Mouse (Mus musculus): Measurements from ENCODE around the gene Gm13275. TPM values are rescaled to one million over a fixed set of nuclear protein-coding genes. Genes with fewer than 3 reads are reported as not detected.

Gene Gm13275
- not detected in 2 replicates for polyA plus RNA-seq (2012; rRNA removed)

DNA sequence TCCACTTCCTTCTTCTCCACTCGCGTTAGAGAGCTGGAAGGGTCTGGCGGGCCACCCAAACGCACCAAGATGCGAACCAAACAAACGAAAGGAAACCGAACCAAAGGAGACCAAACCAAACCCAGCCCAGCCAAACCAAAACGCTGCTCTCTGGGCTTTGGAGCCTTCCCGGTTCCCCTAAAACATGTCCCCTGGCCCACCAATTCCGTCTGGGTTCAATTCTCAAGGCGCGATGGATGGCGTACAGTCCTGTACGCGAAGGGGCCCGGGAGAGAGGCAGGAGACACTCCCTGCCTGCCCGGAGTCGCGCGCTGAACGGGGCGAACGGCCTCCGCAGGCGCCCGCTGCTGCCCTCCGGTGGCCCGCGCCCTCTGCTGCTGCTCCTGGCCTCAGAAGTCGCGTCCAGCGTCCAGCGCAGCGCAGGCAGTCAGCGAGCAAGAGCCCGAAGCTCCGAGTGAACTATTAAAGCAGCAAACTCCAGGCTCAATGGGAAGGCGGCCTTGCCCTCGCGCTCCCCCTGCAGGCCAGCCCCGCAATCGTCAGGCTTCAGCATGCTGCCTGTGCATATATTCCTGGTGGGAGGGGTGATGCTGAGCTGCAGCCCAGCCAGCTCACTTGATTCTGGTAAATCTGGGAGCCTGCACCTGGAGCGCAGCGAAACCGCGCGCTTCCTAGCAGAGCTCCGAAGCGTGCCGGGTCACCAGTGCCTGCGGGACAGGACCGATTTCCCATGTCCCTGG, at the start of gene Gm13275:
Gene Gm13275, plus strand, starts transcription at position 552 of the 740 bp plus-strand sequence.

DNA sequence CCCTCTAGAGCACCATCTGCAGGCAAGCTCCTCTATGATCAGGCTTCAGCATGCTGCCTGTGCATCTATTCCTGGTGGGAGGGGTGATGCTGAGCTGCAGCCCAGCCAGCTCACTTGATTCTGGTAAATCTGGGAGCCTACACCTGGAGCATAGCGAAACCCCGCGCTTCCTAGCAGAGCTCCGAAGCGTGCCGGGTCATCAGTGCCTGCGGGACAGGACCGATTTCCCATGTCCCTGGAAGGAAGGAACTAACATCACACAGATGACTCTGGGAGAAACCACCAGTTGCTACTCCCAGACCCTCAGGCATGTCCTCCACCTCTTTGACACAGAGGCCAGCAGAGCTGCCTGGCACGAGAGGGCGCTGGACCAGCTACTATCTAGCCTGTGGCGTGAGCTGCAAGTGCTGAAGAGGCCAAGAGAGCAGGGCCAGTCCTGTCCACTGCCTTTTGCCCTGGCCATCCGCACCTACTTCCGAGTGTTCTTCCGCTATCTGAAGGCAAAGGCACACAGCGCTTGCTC, 39.4 kb upstream of the Gm13275 start, which contains the start of gene Gm13271:
Gene Gm13271, plus strand, starts transcription at position 51 of the 523 bp plus-strand sequence.

DNA sequence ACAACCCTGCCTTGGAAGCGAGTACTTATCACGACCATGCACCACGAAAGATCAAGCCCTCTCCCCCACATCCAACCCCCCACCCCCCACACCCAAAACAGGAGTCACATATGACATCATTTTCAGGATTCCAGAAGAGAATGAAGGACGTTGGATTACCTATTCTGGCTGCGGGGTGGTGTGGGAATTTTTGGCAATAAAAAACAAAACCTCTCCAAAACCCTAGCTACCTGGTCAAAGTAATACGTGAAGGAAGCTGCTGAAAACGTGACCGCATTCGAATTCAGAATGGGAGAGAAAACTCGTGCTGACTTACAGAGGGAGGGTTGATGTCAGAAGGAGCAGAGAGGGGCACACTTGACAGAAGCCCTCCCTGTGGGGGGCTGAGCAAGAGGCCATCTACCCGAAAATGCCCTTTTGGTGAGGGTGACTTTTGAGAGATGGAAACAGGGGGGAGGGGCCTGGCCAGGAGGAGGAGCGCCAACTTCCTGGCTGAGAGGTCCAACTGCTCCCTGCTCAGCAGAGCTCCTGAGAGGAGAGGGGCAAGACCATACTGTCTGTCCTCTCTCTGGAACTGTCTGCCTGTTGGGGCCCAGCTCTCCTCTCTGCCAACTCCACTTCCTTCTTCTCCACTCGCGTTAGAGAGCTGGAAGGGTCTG, 34.5 kb upstream of the Gm13275 start, which contains the start of gene Gm13283:
Gene Gm13283, plus strand, starts transcription at position 510 of the 659 bp plus-strand sequence.

DNA sequence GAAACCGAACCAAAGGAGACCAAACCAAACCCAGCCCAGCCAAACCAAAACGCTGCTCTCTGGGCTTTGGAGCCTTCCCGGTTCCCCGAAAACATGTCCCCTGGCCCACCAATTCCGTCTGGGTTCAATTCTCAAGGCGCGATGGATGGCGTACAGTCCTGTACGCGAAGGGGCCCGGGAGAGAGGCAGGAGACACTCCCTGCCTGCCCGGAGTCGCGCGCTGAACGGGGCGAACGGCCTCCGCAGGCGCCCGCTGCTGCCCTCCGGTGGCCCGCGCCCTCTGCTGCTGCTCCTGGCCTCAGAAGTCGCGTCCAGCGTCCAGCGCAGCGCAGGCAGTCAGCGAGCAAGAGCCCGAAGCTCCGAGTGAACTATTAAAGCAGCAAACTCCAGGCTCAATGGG, 20.8 kb upstream of the Gm13275 start, which contains the start of gene Gm13290:
Gene Gm13290, plus strand, starts transcription at position 301 of the 400 bp plus-strand sequence.

DNA sequence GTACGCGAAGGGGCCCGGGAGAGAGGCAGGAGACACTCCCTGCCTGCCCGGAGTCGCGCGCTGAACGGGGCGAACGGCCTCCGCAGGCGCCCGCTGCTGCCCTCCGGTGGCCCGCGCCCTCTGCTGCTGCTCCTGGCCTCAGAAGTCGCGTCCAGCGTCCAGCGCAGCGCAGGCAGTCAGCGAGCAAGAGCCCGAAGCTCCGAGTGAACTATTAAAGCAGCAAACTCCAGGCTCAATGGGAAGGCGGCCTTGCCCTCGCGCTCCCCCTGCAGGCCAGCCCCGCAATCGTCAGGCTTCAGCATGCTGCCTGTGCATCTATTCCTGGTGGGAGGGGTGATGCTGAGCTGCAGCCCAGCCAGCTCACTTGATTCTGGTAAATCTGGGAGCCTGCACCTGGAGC, 17.7 kb upstream of the Gm13275 start, which contains the start of gene Gm13289:
Gene Gm13289, plus strand, starts transcription at position 301 of the 400 bp plus-strand sequence.

DNA sequence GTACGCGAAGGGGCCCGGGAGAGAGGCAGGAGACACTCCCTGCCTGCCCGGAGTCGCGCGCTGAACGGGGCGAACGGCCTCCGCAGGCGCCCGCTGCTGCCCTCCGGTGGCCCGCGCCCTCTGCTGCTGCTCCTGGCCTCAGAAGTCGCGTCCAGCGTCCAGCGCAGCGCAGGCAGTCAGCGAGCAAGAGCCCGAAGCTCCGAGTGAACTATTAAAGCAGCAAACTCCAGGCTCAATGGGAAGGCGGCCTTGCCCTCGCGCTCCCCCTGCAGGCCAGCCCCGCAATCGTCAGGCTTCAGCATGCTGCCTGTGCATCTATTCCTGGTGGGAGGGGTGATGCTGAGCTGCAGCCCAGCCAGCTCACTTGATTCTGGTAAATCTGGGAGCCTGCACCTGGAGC, 14.7 kb upstream of the Gm13275 start, which contains the start of gene Gm13272:
Gene Gm13272, plus strand, starts transcription at position 301 of the 400 bp plus-strand sequence.

DNA sequence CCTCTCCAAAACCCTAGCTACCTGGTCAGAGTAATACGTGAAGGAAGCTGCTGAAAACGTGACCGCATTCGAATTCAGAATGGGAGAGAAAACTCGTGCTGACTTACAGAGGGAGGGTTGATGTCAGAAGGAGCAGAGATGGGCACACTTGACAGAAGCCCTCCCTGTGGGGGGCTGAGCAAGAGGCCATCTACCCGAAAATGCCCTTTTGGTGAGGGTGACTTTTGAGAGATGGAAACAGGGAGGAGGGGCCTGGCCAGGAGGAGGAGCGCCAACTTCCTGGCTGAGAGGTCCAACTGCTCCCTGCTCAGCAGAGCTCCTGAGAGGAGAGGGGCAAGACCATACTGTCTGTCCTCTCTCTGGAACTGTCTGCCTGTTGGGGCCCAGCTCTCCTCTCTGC, 12.5 kb upstream of the Gm13275 start, which contains the start of gene Ifnz:
Gene Ifnz, plus strand, starts transcription at position 301 of the 400 bp plus-strand sequence.

DNA sequence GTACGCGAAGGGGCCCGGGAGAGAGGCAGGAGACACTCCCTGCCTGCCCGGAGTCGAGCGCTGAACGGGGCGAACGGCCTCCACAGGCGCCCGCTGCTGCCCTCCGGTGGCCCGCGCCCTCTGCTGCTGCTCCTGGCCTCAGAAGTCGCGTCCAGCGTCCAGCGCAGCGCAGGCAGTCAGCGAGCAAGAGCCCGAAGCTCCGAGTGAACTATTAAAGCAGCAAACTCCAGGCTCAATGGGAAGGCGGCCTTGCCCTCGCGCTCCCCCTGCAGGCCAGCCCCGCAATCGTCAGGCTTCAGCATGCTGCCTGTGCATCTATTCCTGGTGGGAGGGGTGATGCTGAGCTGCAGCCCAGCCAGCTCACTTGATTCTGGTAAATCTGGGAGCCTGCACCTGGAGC, 8.9 kb upstream of the Gm13275 start, which contains the start of gene Gm13276:
Gene Gm13276, plus strand, starts transcription at position 301 of the 400 bp plus-strand sequence.

DNA sequence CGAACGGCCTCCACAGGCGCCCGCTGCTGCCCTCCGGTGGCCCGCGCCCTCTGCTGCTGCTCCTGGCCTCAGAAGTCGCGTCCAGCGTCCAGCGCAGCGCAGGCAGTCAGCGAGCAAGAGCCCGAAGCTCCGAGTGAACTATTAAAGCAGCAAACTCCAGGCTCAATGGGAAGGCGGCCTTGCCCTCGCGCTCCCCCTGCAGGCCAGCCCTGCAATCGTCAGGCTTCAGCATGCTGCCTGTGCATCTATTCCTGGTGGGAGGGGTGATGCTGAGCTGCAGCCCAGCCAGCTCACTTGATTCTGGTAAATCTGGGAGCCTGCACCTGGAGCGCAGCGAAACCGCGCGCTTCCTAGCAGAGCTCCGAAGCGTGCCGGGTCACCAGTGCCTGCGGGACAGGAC, 5.9 kb upstream of the Gm13275 start, which contains the start of gene Gm13277:
Gene Gm13277, plus strand, starts transcription at position 231 of the 400 bp plus-strand sequence.

DNA sequence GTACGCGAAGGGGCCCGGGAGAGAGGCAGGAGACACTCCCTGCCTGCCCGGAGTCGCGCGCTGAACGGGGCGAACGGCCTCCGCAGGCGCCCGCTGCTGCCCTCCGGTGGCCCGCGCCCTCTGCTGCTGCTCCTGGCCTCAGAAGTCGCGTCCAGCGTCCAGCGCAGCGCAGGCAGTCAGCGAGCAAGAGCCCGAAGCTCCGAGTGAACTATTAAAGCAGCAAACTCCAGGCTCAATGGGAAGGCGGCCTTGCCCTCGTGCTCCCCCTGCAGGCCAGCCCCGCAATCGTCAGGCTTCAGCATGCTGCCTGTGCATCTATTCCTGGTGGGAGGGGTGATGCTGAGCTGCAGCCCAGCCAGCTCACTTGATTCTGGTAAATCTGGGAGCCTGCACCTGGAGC, 3.0 kb upstream of the Gm13275 start, which contains the start of gene Gm13278:
Gene Gm13278, plus strand, starts transcription at position 301 of the 400 bp plus-strand sequence.

DNA sequence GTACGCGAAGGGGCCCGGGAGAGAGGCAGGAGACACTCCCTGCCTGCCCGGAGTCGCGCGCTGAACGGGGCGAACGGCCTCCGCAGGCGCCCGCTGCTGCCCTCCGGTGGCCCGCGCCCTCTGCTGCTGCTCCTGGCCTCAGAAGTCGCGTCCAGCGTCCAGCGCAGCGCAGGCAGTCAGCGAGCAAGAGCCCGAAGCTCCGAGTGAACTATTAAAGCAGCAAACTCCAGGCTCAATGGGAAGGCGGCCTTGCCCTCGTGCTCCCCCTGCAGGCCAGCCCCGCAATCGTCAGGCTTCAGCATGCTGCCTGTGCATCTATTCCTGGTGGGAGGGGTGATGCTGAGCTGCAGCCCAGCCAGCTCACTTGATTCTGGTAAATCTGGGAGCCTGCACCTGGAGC, 2.8 kb downstream of the Gm13275 start, which contains the start of gene Gm13279:
Gene Gm13279, plus strand, starts transcription at position 301 of the 400 bp plus-strand sequence.

DNA sequence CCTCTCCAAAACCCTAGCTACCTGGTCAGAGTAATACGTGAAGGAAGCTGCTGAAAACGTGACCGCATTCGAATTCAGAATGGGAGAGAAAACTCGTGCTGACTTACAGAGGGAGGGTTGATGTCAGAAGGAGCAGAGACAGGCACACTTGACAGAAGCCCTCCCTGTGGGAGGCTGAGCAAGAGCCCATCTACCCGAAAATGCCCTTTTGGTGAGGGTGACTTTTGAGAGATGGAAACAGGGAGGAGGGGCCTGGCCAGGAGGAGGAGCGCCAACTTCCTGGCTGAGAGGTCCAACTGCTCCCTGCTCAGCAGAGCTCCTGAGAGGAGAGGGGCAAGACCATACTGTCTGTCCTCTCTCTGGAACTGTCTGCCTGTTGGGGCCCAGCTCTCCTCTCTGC, 5.1 kb downstream of the Gm13275 start, which contains the start of gene Gm13285:
Gene Gm13285, plus strand, starts transcription at position 301 of the 400 bp plus-strand sequence.

DNA sequence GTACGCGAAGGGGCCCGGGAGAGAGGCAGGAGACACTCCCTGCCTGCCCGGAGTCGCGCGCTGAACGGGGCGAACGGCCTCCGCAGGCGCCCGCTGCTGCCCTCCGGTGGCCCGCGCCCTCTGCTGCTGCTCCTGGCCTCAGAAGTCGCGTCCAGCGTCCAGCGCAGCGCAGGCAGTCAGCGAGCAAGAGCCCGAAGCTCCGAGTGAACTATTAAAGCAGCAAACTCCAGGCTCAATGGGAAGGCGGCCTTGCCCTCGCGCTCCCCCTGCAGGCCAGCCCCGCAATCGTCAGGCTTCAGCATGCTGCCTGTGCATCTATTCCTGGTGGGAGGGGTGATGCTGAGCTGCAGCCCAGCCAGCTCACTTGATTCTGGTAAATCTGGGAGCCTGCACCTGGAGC, 8.7 kb downstream of the Gm13275 start, which contains the start of gene Gm13287:
Gene Gm13287, plus strand, starts transcription at position 301 of the 400 bp plus-strand sequence.

DNA sequence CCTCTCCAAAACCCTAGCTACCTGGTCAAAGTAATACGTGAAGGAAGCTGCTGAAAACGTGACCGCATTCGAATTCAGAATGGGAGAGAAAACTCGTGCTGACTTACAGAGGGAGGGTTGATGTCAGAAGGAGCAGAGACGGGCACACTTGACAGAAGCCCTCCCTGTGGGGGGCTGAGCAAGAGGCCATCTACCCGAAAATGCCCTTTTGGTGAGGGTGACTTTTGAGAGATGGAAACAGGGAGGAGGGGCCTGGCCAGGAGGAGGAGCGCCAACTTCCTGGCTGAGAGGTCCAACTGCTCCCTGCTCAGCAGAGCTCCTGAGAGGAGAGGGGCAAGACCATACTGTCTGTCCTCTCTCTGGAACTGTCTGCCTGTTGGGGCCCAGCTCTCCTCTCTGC, 10.9 kb downstream of the Gm13275 start, which contains the start of gene Gm13288:
Gene Gm13288, plus strand, starts transcription at position 301 of the 400 bp plus-strand sequence.

DNA sequence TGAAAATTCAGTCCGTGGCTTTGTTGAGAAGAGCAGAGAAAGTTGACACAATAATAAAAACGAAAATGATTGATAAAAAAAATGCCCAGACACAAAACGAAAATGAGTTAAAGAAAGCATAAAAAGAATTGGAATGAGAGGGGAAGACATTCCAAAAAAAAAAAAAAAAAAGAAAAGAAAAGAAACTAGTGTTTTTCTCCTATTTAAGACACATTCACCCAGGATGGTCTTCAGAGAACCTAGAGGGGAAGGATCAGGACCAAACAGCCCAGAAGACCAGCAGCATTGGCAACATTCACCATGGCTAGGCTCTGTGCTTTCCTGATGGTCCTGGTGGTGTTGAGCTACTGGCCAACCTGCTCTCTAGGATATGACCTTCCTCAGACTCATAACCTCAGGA, 21.6 kb downstream of the Gm13275 start, which contains the start of gene Ifna7:
Gene Ifna7, plus strand, starts transcription at position 301 of the 400 bp plus-strand sequence.

DNA sequence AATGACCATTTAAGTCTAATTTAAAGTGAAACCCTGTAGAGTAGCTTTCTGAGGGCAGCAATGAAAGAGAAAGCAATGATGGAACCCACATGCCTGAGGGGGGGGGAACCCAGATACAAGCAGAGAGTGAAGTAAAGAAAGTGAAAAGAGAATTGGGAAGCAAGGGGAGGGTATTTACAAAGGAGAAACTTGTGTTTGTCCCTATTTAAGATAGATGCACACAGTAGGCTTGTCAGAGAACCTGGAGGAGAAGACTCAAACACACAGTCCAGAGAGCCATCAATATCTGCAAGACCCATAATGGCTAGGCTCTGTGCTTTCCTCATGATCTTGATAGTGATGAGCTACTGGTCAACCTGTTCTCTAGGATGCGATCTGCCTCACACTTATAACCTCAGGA, 25.4 kb downstream of the Gm13275 start, which contains the start of gene Ifna11:
Gene Ifna11, plus strand, starts transcription at position 301 of the 400 bp plus-strand sequence.

DNA sequence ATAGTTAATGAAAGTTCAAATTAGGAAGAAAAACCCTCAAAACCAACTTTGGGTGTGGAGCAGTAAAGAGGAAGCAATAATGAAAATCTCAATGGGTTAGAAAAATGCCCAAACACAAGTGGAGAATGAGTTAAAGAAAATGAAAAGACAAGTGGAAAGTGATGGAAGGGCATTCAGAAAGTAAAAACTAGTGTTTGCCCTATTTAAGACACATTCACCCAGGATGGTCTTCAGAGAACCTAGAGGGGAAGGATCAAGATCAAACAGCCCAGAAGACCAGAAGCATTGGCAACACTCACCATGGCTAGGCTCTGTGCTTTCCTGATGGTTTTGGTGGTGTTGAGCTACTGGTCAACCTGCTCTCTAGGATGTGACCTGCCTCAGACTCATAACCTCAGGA, 32.8 kb downstream of the Gm13275 start, which contains the start of gene Ifna6:
Gene Ifna6, plus strand, starts transcription at position 301 of the 400 bp plus-strand sequence.

DNA sequence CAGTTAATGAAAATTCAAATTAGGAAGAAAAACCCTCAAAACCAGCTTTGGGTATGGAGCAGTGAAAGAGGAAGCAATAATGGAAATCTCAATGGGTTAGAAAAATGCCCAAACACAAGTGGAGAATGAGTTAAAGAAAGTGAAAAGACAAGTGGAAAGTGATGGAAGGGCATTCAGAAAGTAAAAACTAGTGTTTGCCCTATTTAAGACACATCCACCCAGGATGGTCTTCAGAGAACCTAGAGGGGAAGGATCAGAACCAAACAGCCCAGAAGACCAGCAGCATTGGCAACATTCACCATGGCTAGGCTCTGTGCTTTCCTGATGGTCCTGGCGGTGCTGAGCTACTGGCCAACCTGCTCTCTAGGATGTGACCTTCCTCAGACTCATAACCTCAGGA, 40.9 kb downstream of the Gm13275 start, which contains the start of gene Ifna5:
Gene Ifna5, plus strand, starts transcription at position 301 of the 400 bp plus-strand sequence.

DNA sequence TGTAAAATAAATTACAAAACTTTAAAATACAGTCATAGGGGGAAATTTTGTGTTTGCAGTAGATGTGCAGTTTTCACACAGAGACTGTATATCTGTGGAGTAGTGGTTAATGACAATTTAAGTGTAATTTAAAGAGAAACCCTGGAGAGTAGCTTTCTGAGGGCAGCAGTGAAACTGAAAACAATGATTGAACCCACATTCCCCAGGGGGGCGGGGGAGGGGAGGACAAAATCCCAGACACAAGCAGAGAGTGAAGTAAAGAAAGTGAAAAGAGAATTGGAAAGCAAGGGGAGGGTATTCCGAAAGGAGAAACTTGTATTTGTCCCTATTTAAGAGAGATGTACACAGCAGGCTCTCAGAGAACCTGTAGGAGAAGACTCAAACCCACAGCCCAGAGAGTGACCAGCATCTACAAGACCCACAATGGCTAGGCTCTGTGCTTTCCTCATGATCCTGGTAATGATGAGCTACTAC, 47.2 kb downstream of the Gm13275 start, which contains the start of gene Ifna4:
Gene Ifna4, plus strand, starts transcription at position 424 of the 474 bp plus-strand sequence.

All from liver, embryonic 18 days (tissue).